Mouse (Mus musculus): ENCODE measurements around the gene Tet3. TPM values are rescaled to one million over a fixed set of nuclear protein-coding genes. Genes with fewer than 3 reads are reported as not detected.

Tet3 gene
- polyA plus RNA-seq, 1 experiment: 7.4 TPM

DNA sequence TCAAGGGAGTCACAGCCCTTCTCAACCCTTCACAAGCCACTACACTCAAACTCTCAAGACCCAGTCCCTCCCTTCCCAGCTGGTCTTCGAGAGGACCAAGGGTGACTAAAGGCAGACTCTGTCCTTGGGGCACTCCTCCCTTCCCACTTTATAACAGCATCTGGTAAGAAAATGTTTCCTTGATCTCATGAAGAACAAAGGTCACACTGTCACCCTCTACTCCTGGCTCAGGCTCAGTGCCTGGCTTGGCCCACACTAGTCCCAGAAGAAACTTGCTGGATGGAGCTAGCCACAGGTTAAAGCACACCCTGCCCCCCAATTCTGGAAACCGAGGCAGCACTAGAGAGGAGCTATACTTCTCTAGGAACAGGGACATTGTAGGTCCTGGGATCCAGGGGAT is 13.1 kb downstream of the Tet3 start:
- TF ChIP-seq CTCF (IDR thresholded peaks at IDR 0.05; ENCODE audit: low read depth, low read length) (no peak), EP300 (IDR thresholded peaks at IDR 0.05; ENCODE audit: insufficient read depth, low read depth, low read length) (no peak), POLR2A (IDR thresholded peaks at IDR 0.05; ENCODE audit: insufficient read depth, low read length) (no peak)
- Histone ChIP-seq H3K4me1 (ENCODE audit: control insufficient read depth, insufficient read depth, low read length) (no peaks in the 10 kb centered on the region), H3K9me3 (replicated peaks; ENCODE audit: control insufficient read depth, insufficient read depth, low read length, poor library complexity, severe bottlenecking) (no peaks in the 10 kb centered on the region), H3K27ac (ENCODE audit: insufficient read depth, low read length) (no peak overlapping the region), H3K4me3 (ENCODE audit: low read depth, low read length) (no peak overlapping the region), H3K9ac (ENCODE audit: low read depth, poor library complexity, severe bottlenecking) (no peak overlapping the region), H3K36me3 (ENCODE audit: control insufficient read depth, insufficient read depth, low read length, poor library complexity, severe bottlenecking) (no peaks in the 10 kb centered on the region), H3K27me3 (ENCODE audit: control insufficient read depth, insufficient read depth, low read length, poor library complexity, severe bottlenecking) (no peaks in the 10 kb centered on the region)

GRCm38 (mm10) chr6:83443441-83444340 is 15.2 kb downstream of the Tet3 start:
- TF ChIP-seq POLR2A (IDR thresholded peaks at IDR 0.05; ENCODE audit: insufficient read depth, low read length) (no peak), CTCF (IDR thresholded peaks at IDR 0.05; ENCODE audit: low read depth, low read length) (no peak), EP300 (IDR thresholded peaks at IDR 0.05; ENCODE audit: insufficient read depth, low read depth, low read length) (no peak)
- Histone ChIP-seq H3K36me3 (ENCODE audit: control insufficient read depth, insufficient read depth, low read length, poor library complexity, severe bottlenecking) (no peaks in the 10 kb centered on the region), H3K9ac (ENCODE audit: low read depth, poor library complexity, severe bottlenecking) (no peak overlapping the region), H3K27me3 (ENCODE audit: control insufficient read depth, insufficient read depth, low read length, poor library complexity, severe bottlenecking) (no peaks in the 10 kb centered on the region), H3K9me3 (replicated peaks; ENCODE audit: control insufficient read depth, insufficient read depth, low read length, poor library complexity, severe bottlenecking) (no peaks in the 10 kb centered on the region), H3K4me1 (ENCODE audit: control insufficient read depth, insufficient read depth, low read length) (no peaks in the 10 kb centered on the region), H3K4me3 (ENCODE audit: low read depth, low read length) (no peak overlapping the region), H3K27ac (ENCODE audit: insufficient read depth, low read length) (no peak overlapping the region)

GRCm38 (mm10) chr6:83442639-83443038 is 16.2 kb downstream of the Tet3 start:
- H3K4me3 ChIP-seq (ENCODE audit: low read depth, low read length): no peak overlapping the region

DNA sequence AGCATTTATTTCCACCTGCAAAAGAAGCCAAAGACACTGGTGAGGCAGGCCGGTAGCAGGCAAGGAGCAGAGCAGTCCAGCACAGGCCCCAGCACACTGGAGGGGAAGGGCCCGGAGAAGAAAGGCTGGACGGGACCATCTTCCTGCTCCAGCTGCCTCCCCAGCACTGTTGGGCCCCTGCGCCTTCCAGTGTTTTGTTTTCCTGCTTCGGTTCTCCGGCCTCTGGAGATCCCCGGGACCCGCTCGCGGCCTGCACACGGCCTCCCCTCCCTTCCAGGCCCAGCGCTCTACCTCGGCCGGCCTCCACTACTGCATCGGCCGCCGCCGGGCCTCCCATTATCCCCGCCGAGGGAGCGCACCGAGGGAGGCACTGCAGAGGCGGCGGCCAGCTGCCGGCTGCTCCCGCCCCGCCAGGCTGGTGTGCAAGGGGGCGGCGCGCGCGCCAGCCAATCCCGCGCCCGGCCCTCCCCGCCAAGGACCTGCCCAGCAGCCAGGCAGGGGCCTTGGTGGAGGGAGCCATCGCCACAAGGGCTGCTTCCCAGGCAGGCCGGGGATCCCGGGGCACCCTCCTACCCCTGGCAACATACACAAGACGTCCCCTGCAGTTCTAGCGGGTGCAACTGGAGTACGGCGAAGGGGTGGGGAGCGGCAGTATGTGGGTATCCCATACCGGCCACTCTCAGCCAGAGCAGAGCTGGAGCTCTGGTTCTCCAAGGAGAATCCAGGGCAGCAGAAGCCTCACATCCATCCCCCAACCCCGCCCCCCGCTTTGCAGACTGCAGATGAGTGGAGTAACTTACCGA is 17.4 kb downstream of the Tet3 start:
- Histone ChIP-seq H3K9me3 (replicated peaks; ENCODE audit: control insufficient read depth, insufficient read depth, low read length, poor library complexity, severe bottlenecking) (no peaks in the 10 kb centered on the region), H3K4me3 (ENCODE audit: low read depth, low read length) (peak overlapping the region; percentile 59), H3K27me3 (ENCODE audit: control insufficient read depth, insufficient read depth, low read length, poor library complexity, severe bottlenecking) (no peaks in the 10 kb centered on the region), H3K27ac (ENCODE audit: insufficient read depth, low read length) (no peak overlapping the region), H3K9ac (ENCODE audit: low read depth, poor library complexity, severe bottlenecking) (peak overlapping the region; percentile 43; the same call in 1 of the 2 replicates), H3K36me3 (ENCODE audit: control insufficient read depth, insufficient read depth, low read length, poor library complexity, severe bottlenecking) (no peaks in the 10 kb centered on the region), H3K4me1 (ENCODE audit: control insufficient read depth, insufficient read depth, low read length) (no peaks in the 10 kb centered on the region)
- TF ChIP-seq CTCF (IDR thresholded peaks at IDR 0.05; ENCODE audit: low read depth, low read length) (no peak), POLR2A (IDR thresholded peaks at IDR 0.05; ENCODE audit: insufficient read depth, low read length) (no peak), EP300 (IDR thresholded peaks at IDR 0.05; ENCODE audit: insufficient read depth, low read depth, low read length) (no peak)

More at GRCm38 (mm10) chr6:83442639-83443038, 16.2 kb downstream of the Tet3 start:
- H3K9ac ChIP-seq (ENCODE audit: low read depth, poor library complexity, severe bottlenecking): no peak overlapping the region
- TF ChIP-seq CTCF (IDR thresholded peaks at IDR 0.05; ENCODE audit: low read depth, low read length) (no peak), EP300 (IDR thresholded peaks at IDR 0.05; ENCODE audit: insufficient read depth, low read depth, low read length) (no peak), POLR2A (IDR thresholded peaks at IDR 0.05; ENCODE audit: insufficient read depth, low read length) (no peak)
- H3K27me3 ChIP-seq (ENCODE audit: control insufficient read depth, insufficient read depth, low read length, poor library complexity, severe bottlenecking): no peaks in the 10 kb centered on the region
- H3K4me1 ChIP-seq (ENCODE audit: control insufficient read depth, insufficient read depth, low read length): no peaks in the 10 kb centered on the region
- no peaks in the 10 kb centered on the region for H3K9me3 ChIP-seq (replicated peaks; ENCODE audit: control insufficient read depth, insufficient read depth, low read length, poor library complexity, severe bottlenecking)
- H3K36me3 ChIP-seq (ENCODE audit: control insufficient read depth, insufficient read depth, low read length, poor library complexity, severe bottlenecking): no peaks in the 10 kb centered on the region
- H3K27ac ChIP-seq (ENCODE audit: insufficient read depth, low read length): no peak overlapping the region

DNA sequence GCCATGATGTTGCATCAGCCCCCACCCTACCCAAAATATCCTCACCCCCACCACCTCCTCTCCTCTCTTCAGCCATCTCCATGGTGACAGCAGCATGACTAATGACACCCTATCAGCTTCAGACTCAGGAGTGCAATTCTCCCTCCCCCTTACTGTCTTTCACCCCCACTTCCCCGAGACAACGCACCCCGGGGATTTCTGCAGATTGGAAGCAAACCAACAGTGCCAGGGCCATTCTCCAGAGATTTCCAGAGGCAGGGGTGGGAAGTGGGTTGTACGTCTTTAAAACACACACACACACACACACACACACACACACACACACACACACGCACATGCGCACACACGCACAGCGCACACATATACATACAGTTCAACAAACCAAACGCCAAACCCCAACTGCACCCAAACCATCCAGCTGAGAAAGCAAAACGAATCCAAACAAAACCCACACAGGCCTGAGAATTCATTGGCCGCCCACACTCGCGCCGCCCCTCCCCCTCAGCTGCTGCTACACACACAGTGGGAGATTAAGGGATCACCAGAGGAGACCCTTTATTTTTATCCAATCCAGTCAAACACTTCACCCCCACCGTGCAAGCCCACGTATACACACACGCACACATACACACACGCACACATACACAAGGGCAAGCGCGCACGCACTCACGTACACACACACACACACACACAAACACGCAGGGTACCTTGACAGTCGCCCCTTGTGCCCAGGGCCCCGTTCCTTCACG is 18.2 kb downstream of the Tet3 start:
- TF ChIP-seq EP300 (IDR thresholded peaks at IDR 0.05; ENCODE audit: insufficient read depth, low read depth, low read length) (no peak), POLR2A (IDR thresholded peaks at IDR 0.05; ENCODE audit: insufficient read depth, low read length) (no peak), CTCF (IDR thresholded peaks at IDR 0.05; ENCODE audit: low read depth, low read length) (no peak)
- peak overlapping the region; percentile 58 for H3K4me3 ChIP-seq (ENCODE audit: low read depth, low read length)
- peak overlapping the region; percentile 43; the same call in 1 of the 2 replicates for H3K9ac ChIP-seq (ENCODE audit: low read depth, poor library complexity, severe bottlenecking)
- H3K9me3 ChIP-seq (replicated peaks; ENCODE audit: control insufficient read depth, insufficient read depth, low read length, poor library complexity, severe bottlenecking): no peaks in the 10 kb centered on the region
- no peak overlapping the region for H3K27ac ChIP-seq (ENCODE audit: insufficient read depth, low read length)
- H3K4me1 ChIP-seq (ENCODE audit: control insufficient read depth, insufficient read depth, low read length): no peaks in the 10 kb centered on the region
- H3K27me3 ChIP-seq (ENCODE audit: control insufficient read depth, insufficient read depth, low read length, poor library complexity, severe bottlenecking): no peaks in the 10 kb centered on the region
- H3K36me3 ChIP-seq (ENCODE audit: control insufficient read depth, insufficient read depth, low read length, poor library complexity, severe bottlenecking): no peaks in the 10 kb centered on the region

Data from ES-Bruce4 (cell line).